Mouse (Mus musculus): ENCODE data around the gene Ap2a1. TPM values are rescaled to one million over a fixed set of nuclear protein-coding genes. Genes with fewer than 3 reads are reported as not detected.

The Ap2a1 gene
- total RNA-seq (2015; ENCODE audit: low replicate concordance) (93.0 and 93.9 TPM in 2 replicates), total RNA-seq (2017; ENCODE audit: low replicate concordance) (46.2 and 74.2 TPM in 2 replicates)

- peak; percentile 90 for ATAC-seq (replicated peaks; ENCODE audit: low FRiP score, poor library complexity, severe bottlenecking)
These were observed at the start of gene Ap2a1 for GRCm38 (mm10) chr7:44929204-44930151. Gene Ap2a1 (minus strand): TSS chr7:44929496.

GRCm38 (mm10) chr7:44978300-44978699 lies 49.0 kb upstream of the Ap2a1 start:
- ATAC-seq (replicated peaks; ENCODE audit: low FRiP score, poor library complexity, severe bottlenecking): no peak

GRCm38 (mm10) chr7:44975117-44975419 lies 45.8 kb upstream of the Ap2a1 start:
- ATAC-seq (replicated peaks; ENCODE audit: low FRiP score, poor library complexity, severe bottlenecking): 0 out of 2 replicates have a peak, but pooled peaks have one; percentile 4

GRCm38 (mm10) chr7:44974383-44975116 lies 45.3 kb upstream of the Ap2a1 start, which contains the start of gene Cpt1c:
Gene Cpt1c (minus strand): TSS chr7:44974851.
- ATAC-seq (replicated peaks; ENCODE audit: low FRiP score, poor library complexity, severe bottlenecking): peak; percentile 87

DNA sequence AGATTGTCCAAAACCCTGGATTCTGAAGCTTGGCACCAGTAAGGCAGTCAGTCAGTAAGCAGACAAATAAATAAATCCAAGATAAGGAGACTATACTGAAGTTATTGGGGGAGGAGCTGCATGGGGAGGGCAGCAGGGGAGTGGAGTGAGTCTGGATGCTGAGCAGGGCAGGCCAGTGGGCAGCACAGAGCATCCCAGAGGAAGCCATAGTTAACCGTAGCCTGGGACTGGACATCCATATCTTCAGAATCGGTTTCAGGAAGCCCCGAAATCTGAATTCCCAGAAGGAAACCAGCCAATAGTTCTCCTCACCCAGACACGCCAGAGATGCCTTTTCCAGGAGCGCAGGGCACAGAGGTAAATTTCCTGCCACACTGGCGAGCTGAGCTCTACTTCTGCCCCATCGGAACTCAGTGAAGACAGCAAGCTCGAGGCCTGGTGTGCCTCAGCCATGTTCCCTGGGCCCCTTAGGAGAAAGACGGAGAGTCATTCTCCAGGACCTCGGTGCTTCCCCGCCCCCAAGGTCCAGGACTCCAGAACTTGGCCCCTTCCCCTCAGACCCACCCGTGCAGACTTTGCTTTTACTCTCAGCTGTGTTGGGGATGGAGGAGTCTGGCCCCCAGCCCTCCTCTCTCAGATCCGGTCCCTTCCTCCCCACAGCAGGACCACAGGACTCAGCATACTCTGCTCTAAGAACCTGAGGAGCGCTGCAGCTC lies 44.3 kb upstream of the Ap2a1 start:
- ATAC-seq (replicated peaks; ENCODE audit: low FRiP score, poor library complexity, severe bottlenecking): no peak

DNA sequence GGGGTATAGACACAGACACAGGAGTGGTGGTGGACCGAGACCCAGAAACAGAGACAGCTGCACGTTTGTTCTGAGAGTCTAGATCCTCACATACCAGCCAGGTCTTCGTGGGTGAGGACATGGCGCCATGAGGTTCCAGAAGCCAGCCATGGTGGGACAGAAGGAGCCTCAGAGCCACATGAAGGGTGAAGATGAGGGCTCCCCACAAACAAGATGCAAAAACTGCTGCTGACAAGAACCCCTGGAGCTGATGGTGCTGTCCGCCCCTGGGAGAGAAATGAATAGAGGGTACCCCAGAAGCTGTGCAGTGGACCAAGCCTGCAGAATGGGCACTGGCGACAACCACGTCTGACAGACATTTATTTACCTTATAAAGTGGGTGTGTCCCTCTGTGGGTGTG lies 41.8 kb upstream of the Ap2a1 start:
- ATAC-seq (replicated peaks; ENCODE audit: low FRiP score, poor library complexity, severe bottlenecking): no peak

GRCm38 (mm10) chr7:44970231-44970691 lies 41.0 kb upstream of the Ap2a1 start:
- no peak for ATAC-seq (replicated peaks; ENCODE audit: low FRiP score, poor library complexity, severe bottlenecking)

DNA sequence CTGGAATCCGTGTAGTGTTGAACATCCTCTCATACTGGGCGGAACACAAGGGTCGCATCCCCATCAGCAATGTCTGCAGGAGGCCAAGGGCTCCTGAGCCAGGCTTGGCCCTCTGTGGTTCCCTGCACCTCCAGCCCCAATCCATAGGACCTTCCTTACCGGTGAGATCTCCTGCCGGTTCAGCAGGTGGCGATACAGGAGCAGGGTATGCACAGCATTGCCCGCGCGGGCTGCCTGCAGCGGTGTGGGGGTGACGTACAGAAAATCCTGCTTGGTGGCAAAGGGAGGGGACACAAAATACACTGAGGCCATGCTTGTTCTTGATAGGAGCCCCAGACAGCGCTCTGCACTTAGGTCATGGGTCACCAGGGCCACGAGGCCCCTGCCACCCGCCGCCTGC lies 37.3 kb upstream of the Ap2a1 start:
- ATAC-seq (replicated peaks; ENCODE audit: low FRiP score, poor library complexity, severe bottlenecking): no peak

DNA sequence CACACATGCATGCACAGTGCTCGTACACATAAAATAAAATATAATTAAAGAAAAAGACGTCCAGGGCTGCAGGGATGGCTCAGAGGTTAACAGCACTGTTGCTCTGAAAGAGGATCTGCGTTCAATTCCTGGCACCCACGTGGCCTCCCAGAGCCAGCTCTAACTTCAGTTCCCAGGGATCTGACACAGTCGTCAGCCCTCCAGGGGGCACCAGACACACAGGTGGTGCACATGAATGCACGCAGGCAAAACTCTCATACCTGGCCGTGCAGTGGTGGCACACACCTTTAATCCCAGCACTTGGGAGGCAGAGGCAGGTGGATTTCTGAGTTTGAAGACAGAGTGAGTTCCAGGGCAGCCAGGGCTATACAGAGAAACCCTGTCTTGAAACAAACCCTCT lies 36.7 kb upstream of the Ap2a1 start:
- no peak for ATAC-seq (replicated peaks; ENCODE audit: low FRiP score, poor library complexity, severe bottlenecking)

GRCm38 (mm10) chr7:44964990-44965389 lies 35.7 kb upstream of the Ap2a1 start:
- no peak for ATAC-seq (replicated peaks; ENCODE audit: low FRiP score, poor library complexity, severe bottlenecking)

- ATAC-seq (replicated peaks; ENCODE audit: low FRiP score, poor library complexity, severe bottlenecking): no peak
These were observed 33.5 kb upstream of the Ap2a1 start for GRCm38 (mm10) chr7:44962831-44963230.

DNA sequence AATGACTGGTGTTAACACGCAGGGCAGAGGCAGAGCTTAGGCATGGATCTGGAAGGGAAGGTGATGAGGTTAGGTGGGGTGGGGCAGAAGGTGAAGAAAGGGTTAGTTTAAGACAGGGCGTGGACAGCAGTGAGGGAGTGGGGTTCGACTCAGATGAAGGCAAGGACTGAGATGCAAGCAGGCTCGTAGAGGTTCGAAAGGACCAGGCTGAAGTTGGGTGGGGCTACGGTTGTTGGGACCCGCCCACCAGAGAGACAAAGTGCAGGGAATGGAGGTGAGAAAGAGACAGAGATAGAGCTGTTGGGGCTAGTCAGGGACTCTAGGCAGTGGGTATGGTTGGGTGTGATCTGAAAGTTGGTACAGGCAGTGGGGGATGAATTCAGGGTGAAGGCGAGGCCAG lies 33.0 kb upstream of the Ap2a1 start:
- ATAC-seq (replicated peaks; ENCODE audit: low FRiP score, poor library complexity, severe bottlenecking): no peak

DNA sequence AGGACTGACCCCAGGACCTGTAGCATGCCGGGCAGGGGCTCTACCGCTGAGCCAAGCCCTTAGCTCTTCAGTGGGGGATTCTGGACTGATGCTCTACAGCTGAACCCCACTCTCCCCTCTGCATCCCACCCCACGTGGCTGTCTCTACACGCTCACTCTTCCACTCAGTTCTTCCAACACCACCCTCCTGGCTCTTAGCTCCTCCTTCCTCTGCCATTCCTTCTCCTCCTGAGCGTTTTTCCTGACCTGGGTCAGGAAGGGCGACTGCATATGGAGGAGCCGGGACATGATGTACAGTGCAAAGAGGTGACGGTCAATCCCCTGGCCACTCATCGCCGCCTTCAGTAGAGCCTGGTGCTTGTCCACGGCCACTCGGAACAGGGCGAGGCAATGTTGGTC lies 31.2 kb upstream of the Ap2a1 start:
- no peak for ATAC-seq (replicated peaks; ENCODE audit: low FRiP score, poor library complexity, severe bottlenecking)

DNA sequence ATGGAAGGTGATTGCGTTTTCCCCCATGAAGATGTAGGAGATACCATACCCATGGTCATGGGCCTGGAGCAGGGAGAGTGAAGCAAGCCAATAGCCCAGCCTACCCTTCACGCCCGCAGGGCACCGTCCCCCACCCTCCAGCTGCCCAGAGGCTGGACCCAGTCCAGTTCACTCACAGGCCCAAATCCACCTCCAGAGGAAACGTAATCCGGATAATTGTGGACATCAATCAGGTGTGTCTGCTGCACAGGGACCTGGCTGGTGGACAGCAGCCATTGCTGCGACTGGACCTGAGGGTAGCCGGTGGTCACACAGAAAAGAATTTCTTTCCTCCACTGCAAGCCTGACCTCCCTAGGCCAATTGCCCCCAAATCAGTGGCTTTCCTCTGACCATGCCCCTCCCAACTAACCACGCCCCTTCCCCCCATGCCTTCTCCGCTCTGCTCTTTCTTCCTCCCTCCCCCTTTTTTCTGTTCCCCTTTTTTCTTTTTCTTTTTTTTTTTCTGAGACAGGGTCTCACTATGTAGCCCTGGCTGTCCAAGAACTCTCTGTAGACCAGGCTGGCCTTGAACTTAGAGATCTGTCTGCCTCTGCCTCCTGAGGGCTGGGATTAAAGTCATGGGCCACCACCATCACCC lies 30.7 kb upstream of the Ap2a1 start:
- ATAC-seq (replicated peaks; ENCODE audit: low FRiP score, poor library complexity, severe bottlenecking): no peak

DNA sequence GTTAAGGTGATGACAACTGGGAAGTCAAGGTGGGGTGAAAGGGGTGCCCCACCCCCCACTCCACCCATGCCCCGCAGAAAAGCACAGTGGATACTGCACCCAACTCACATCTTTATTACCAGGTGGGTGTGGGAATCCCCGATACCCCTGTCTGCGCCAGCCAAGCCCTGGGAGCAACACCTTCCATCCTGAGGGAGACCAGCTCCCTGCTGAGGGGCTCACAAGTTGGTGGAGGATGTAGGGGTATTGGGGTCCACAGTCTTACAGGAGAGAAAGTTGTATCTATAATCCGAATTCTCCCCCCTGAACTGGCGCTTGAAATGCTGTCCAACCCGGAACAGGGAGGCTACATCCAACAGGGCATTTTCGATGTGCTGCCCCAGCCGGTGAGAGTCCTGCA lies 30.0 kb upstream of the Ap2a1 start:
- ATAC-seq (replicated peaks; ENCODE audit: low FRiP score, poor library complexity, severe bottlenecking): no peak

DNA sequence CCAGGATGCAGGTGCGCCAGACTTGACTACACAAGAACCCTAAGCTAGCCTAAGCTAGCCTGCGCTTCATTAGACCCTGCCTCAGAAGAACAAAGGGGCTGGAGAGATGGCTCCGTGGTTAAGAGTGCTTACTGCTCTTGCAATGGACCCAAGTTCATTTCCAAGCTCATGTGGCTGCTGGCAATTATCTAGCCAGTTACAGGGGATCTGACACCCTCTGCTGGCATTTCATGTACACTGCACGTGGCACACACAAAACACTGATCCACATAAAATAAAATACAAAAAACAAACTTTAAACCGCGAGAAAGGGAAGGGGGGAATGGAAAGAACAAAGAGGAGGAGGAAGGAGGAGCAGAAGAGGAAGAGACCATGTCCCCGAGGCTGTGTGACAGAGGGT lies 28.9 kb upstream of the Ap2a1 start:
- ATAC-seq (replicated peaks; ENCODE audit: low FRiP score, poor library complexity, severe bottlenecking): no peak

- ATAC-seq (replicated peaks; ENCODE audit: low FRiP score, poor library complexity, severe bottlenecking): no peak
These were observed 28.0 kb upstream of the Ap2a1 start for GRCm38 (mm10) chr7:44957183-44957835.

- no peak for ATAC-seq (replicated peaks; ENCODE audit: low FRiP score, poor library complexity, severe bottlenecking)
These were observed 27.0 kb upstream of the Ap2a1 start for GRCm38 (mm10) chr7:44956266-44956665.

- no peak for ATAC-seq (replicated peaks; ENCODE audit: low FRiP score, poor library complexity, severe bottlenecking)
These were observed 26.3 kb upstream of the Ap2a1 start for GRCm38 (mm10) chr7:44955628-44956027.
